Mouse (Mus musculus) C2C12 (cell line): ENCODE results near the gene Ccnh.

Source experiments
- CTCF ChIP-seq: IDR thresholded peaks from one replicate; pipeline ENCODE4 v1.5.1; 2011; ENCODE audit not compliant: control insufficient read depth, insufficient read depth, insufficient read length
- MAX ChIP-seq: IDR thresholded peaks from one replicate; pipeline ENCODE4 v1.6.1; 2011; ENCODE audit warnings: mild to moderate bottlenecking, control low read depth
- MYOG ChIP-seq: IDR thresholded peaks from one replicate; pipeline ENCODE4 v1.6.1; 2011; ENCODE audit not compliant: control insufficient read depth, insufficient read length; ENCODE audit errors: extremely low read depth

DNA sequence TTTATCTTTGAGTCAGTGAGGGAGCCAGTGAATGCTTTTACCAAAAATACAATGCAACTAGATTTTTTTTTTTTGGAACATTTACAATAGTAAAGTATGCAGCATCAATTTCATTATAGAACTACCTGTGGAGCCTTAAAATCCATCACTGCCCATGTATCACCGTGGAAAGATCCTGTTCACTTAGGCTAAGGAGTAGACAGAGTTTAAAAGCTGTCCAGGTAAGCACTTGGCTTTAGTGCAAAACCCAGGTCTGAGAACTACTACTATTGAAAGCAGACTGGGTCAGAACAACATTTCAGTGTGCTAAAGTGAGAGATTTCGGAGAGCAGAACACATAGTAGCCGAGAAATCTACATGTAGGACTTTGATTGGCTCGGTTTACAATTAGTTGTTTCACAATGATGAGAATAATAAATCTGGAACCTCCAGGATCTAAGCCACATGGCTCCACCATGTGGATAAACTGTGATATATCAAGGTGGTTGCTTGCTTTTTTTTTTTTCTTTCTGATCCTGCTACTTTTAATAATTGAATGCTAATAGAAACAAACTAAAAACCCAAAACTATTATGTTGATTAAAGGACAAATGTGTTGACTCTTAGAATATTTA, 24.6 kb upstream of the Ccnh start:
- TF ChIP-seq MYOG = no peak
- no peak for TF ChIP-seq CTCF
- TF ChIP-seq MAX = no peak
